Mouse (Mus musculus) hindbrain, embryonic 13.5 days (tissue): ENCODE measurements at regions not wholly inside any gene's neighbourhood (a gene's known extent, or its start where the extent isn't known, plus 50 kb on each side); places are given as distances from the start of the nearest gene placed in this dataset.

Experiments used
- ATAC-seq: fragments of 200-750 bp; cut with Nextera tagmentation; 2 replicates; pipeline ENCODE4 v1.8.0; 2017; ENCODE audit warnings: moderate TSS enrichment; ENCODE audit not compliant: low FRiP score
- H3K27ac ChIP-seq: fragments of 300-500 bp; sonication (generic); 2 replicates; pipeline ENCODE4 v1.5.1; 2015; ENCODE audit warnings: inconsistent platforms, mild to moderate bottlenecking, moderate library complexity
- H3K27me3 ChIP-seq: fragments of 300-500 bp; sonication (generic); 2 replicates; pipeline ENCODE4 v1.6.1; 2015; ENCODE audit warnings: mild to moderate bottlenecking, inconsistent platforms
- H3K36me3 ChIP-seq: fragments of 300-500 bp; sonication (generic); 2 replicates; pipeline ENCODE4 v1.6.1; 2015; ENCODE audit warnings: mild to moderate bottlenecking, inconsistent platforms
- H3K4me1 ChIP-seq: fragments of 300-500 bp; sonication (generic); replicated peaks from 2 replicates; pipeline ENCODE4 v1.6.1; 2015; ENCODE audit warnings: inconsistent platforms
- H3K4me2 ChIP-seq: fragments of 300-500 bp; sonication (generic); 2 replicates; pipeline ENCODE4 v1.6.1; 2015; ENCODE audit warnings: inconsistent platforms, mild to moderate bottlenecking, moderate library complexity
- H3K4me3 ChIP-seq: fragments of 300-500 bp; sonication (generic); 2 replicates; pipeline ENCODE4 v1.5.1; 2015; ENCODE audit warnings: mild to moderate bottlenecking, inconsistent platforms
- H3K9ac ChIP-seq: fragments of 300-500 bp; sonication (generic); 2 replicates; pipeline ENCODE4 v1.6.1; 2015; ENCODE audit warnings: mild to moderate bottlenecking, inconsistent platforms
- H3K9me3 ChIP-seq: fragments of 300-500 bp; sonication (generic); 2 replicates; pipeline ENCODE4 v1.6.1; 2016; ENCODE audit warnings: inconsistent platforms
- whole genome bisulfite sequencing: fragments of 180-500 bp; shearing (Covaris S2); methylation state at CpG from one replicate; pipeline ENCODE4 v1.1.7; 2015; 5-methylcytosine and 5-hydroxymethylcytosine counted together

GRCm38 (mm10) chr9:34234734-34235133 is 251.0 kb upstream of the Kirrel3 start:
- no peak for ATAC-seq
- no peak overlapping the region for H3K9ac ChIP-seq
- no peaks in the 10 kb centered on the region for H3K36me3 ChIP-seq
- no peak overlapping the region for H3K27ac ChIP-seq
- no peaks in the 10 kb centered on the region for H3K9me3 ChIP-seq
- H3K4me2 ChIP-seq = no peak overlapping the region
- H3K4me1 ChIP-seq = no peaks in the 10 kb centered on the region
- H3K27me3 ChIP-seq = no peaks in the 10 kb centered on the region
- H3K4me3 ChIP-seq = no peak overlapping the region

DNA sequence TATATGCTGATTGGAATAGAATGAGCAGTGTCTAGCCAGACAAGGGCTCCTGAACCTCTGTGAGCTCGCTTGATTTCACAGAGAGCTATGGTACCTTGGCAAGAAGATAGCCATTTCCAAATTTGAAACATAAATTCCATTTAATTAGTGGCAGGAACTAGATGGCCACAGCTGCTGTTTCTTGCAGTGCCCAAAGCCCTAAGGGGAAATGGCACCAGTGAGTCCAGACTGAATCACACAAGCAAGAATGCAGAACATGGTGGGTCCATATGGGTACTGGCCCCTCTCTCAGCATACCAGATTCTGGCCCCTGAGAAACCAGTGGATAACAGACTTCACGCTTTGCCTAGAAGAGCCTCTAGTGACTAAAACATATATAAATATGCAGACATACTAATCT is 246.2 kb upstream of the Kirrel3 start:
- WGBS = 90% methylated on average over 2 of the region's 2 CpGs

GRCm38 (mm10) chr9:34243674-34244073 is 242.0 kb upstream of the Kirrel3 start:
- Histone ChIP-seq H3K4me2 (no peak overlapping the region), H3K4me3 (no peak overlapping the region), H3K9ac (no peak overlapping the region), H3K27me3 (no peaks in the 10 kb centered on the region), H3K4me1 (no peaks in the 10 kb centered on the region), H3K27ac (no peak overlapping the region), H3K9me3 (no peaks in the 10 kb centered on the region), H3K36me3 (no peaks in the 10 kb centered on the region)
- WGBS = 85% methylated on average over 2 of the region's 2 CpGs
- no peak for ATAC-seq

More for the DNA sequence above, 246.2 kb upstream of the Kirrel3 start:
- ATAC-seq = no peak
- no peak overlapping the region for H3K9ac ChIP-seq
- no peaks in the 10 kb centered on the region for H3K9me3 ChIP-seq
- no peaks in the 10 kb centered on the region for H3K27me3 ChIP-seq
- H3K27ac ChIP-seq = no peak overlapping the region
- no peak overlapping the region for H3K4me3 ChIP-seq
- no peaks in the 10 kb centered on the region for H3K4me1 ChIP-seq
- no peaks in the 10 kb centered on the region for H3K36me3 ChIP-seq
- no peak overlapping the region for H3K4me2 ChIP-seq

DNA sequence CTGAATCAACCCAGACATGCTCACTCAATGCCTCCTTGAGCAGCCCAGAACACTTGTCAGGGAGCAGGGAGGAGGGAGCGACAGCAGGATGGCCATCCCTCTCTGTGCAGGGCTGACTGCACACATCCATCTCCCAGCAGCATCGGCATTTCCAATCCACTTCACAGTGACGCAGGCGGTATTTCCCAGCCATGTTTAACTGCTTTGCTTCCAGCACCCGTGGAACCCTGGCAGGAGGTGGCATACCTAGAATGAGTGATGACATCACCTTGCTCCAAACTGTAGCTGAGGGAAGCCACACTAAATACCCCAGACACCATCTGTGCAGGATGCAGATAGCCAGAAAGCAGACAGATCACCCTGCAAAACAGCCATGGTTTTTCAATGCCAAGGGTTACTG is 241.1 kb upstream of the Kirrel3 start:
- 72% methylated on average over 5 of the region's 5 CpGs for WGBS
- Histone ChIP-seq H3K4me1 (no peaks in the 10 kb centered on the region), H3K36me3 (no peaks in the 10 kb centered on the region), H3K4me3 (no peak overlapping the region), H3K27me3 (no peaks in the 10 kb centered on the region), H3K4me2 (no peak overlapping the region), H3K9ac (no peak overlapping the region), H3K9me3 (no peaks in the 10 kb centered on the region), H3K27ac (no peak overlapping the region)
- no peak for ATAC-seq

DNA sequence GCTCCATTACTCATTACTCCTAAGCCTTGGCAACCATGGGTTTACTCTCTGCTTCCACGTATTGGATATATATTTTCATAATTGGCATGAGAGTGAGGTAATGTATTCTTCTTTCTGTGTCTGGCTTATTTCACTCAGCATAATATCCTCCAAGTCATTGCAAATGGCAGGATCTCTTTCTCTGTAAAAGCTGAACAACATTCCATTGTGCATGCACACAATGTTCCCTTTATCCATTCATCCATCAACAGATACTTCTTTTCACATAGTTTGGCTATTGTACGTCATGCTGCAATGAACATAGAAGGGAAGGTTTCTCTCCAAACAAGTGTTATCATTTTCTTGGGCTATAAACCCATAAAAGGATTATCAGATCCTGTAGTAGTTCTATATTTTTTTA is 232.9 kb upstream of the Kirrel3 start:
- no peaks in the 10 kb centered on the region for H3K27me3 ChIP-seq
- H3K4me2 ChIP-seq = no peak overlapping the region
- ATAC-seq = no peak
- H3K4me3 ChIP-seq = no peak overlapping the region
- 46% methylated on average over 2 of the region's 2 CpGs for WGBS
- H3K27ac ChIP-seq = no peak overlapping the region
- H3K4me1 ChIP-seq = no peaks in the 10 kb centered on the region
- no peaks in the 10 kb centered on the region for H3K36me3 ChIP-seq
- H3K9me3 ChIP-seq = no peaks in the 10 kb centered on the region
- H3K9ac ChIP-seq = no peak overlapping the region

DNA sequence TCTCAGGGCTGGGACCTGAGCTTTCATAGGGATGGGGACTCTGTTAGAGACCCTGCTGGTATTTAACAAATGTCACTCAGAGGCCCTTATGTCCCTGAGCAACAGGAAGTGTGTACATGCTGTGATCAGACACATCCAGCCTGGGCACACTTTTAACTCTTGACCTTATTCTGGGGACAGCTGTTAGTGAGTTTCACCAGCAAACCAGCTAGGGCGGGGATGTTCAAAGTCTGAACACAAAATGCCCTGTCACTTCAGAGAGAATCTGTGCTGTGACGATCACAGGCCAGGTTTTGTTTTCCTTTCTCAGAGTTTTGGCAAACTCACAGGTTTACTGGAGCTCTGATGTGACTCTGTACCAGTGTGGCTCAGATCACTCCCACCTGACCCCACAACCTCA is 227.2 kb upstream of the Kirrel3 start:
- H3K4me1 ChIP-seq = no peaks in the 10 kb centered on the region
- H3K9ac ChIP-seq = no peak overlapping the region
- H3K27me3 ChIP-seq = no peaks in the 10 kb centered on the region
- H3K4me2 ChIP-seq = no peak overlapping the region
- no peak overlapping the region for H3K27ac ChIP-seq
- H3K4me3 ChIP-seq = no peak overlapping the region
- H3K9me3 ChIP-seq = no peaks in the 10 kb centered on the region
- ATAC-seq = no peak
- no peaks in the 10 kb centered on the region for H3K36me3 ChIP-seq
- 71% methylated on average over 2 of the region's 2 CpGs for WGBS

- ATAC-seq = no peak
- Histone ChIP-seq H3K27me3 (no peaks in the 10 kb centered on the region), H3K36me3 (no peaks in the 10 kb centered on the region), H3K4me2 (no peak overlapping the region), H3K4me1 (peaks cover 9% of the 10 kb centered on the region; the same call in 1 of the 2 replicates), H3K9me3 (no peaks in the 10 kb centered on the region), H3K27ac (no peak overlapping the region), H3K4me3 (no peak overlapping the region), H3K9ac (no peak overlapping the region)
- 74% methylated on average over 5 of the region's 5 CpGs for WGBS
Measured at GRCm38 (mm10) chr9:34278068-34278467, 207.6 kb upstream of the Kirrel3 start.

GRCm38 (mm10) chr9:34279386-34279785 is 206.3 kb upstream of the Kirrel3 start:
- 83% methylated on average over 2 of the region's 2 CpGs for WGBS
- H3K27me3 ChIP-seq = no peaks in the 10 kb centered on the region
- no peak overlapping the region for H3K4me3 ChIP-seq
- no peak for ATAC-seq
- H3K9me3 ChIP-seq = no peaks in the 10 kb centered on the region
- no peak overlapping the region for H3K4me2 ChIP-seq
- peaks cover 9% of the 10 kb centered on the region; the same call in 1 of the 2 replicates for H3K4me1 ChIP-seq
- no peak overlapping the region for H3K9ac ChIP-seq
- H3K36me3 ChIP-seq = no peaks in the 10 kb centered on the region
- H3K27ac ChIP-seq = no peak overlapping the region

- WGBS = 43% methylated on average over 2 of the region's 2 CpGs
- Histone ChIP-seq H3K9me3 (no peaks in the 10 kb centered on the region), H3K4me1 (peaks cover 9% of the 10 kb centered on the region; the same call in 1 of the 2 replicates), H3K27me3 (no peaks in the 10 kb centered on the region), H3K4me2 (no peak overlapping the region), H3K9ac (no peak overlapping the region), H3K27ac (no peak overlapping the region), H3K4me3 (no peak overlapping the region), H3K36me3 (no peaks in the 10 kb centered on the region)
- no peak for ATAC-seq
Measured at GRCm38 (mm10) chr9:34279906-34280305, 205.8 kb upstream of the Kirrel3 start.

GRCm38 (mm10) chr9:34280311-34281208 is 205.1 kb upstream of the Kirrel3 start:
- no peak for ATAC-seq
- H3K9ac ChIP-seq = no peak overlapping the region
- H3K36me3 ChIP-seq = no peaks in the 10 kb centered on the region
- no peaks in the 10 kb centered on the region for H3K9me3 ChIP-seq
- H3K27ac ChIP-seq = no peak overlapping the region
- H3K4me1 ChIP-seq = peaks cover 9% of the 10 kb centered on the region; the same call in 1 of the 2 replicates
- 78% methylated on average over 11 of the region's 11 CpGs for WGBS
- no peak overlapping the region for H3K4me2 ChIP-seq
- H3K4me3 ChIP-seq = no peak overlapping the region
- no peaks in the 10 kb centered on the region for H3K27me3 ChIP-seq

GRCm38 (mm10) chr9:34323571-34323970 is 162.1 kb upstream of the Kirrel3 start:
- H3K27ac ChIP-seq = no peak overlapping the region
- 73% methylated on average over 1 of the region's 1 CpGs for WGBS
- no peak overlapping the region for H3K4me2 ChIP-seq
- no peak overlapping the region for H3K9ac ChIP-seq
- no peaks in the 10 kb centered on the region for H3K36me3 ChIP-seq
- no peak overlapping the region for H3K4me3 ChIP-seq
- H3K27me3 ChIP-seq = no peaks in the 10 kb centered on the region
- ATAC-seq = no peak
- H3K9me3 ChIP-seq = no peaks in the 10 kb centered on the region
- no peaks in the 10 kb centered on the region for H3K4me1 ChIP-seq

DNA sequence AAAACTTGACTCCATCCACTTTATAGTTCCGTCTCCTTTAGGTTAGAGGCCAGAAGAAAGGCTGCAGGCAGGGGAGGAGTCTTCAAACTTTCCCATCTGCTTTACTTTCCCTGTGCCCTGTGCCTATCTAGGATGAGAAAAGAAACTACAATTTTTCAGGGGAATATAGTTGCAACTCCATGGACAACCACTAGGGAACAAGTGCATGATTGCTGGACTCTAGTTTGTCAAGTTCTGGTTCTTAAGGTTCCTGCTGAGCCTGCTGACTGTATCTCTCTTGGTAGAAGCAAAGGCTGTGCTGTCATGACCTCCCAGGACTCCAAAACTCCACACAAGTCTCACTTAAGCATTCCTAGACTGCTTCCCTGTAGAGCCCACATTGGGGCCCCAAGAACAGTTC is 157.0 kb upstream of the Kirrel3 start:
- Histone ChIP-seq H3K27ac (no peak overlapping the region), H3K27me3 (no peaks in the 10 kb centered on the region), H3K9me3 (no peaks in the 10 kb centered on the region), H3K4me2 (no peak overlapping the region), H3K4me3 (no peak overlapping the region), H3K36me3 (no peaks in the 10 kb centered on the region), H3K4me1 (no peaks in the 10 kb centered on the region), H3K9ac (no peak overlapping the region)
- no peak for ATAC-seq
- WGBS = 85% methylated on average over 1 of the region's 1 CpGs

- Histone ChIP-seq H3K4me1 (peaks cover 7% of the 10 kb centered on the region), H3K27ac (no peak overlapping the region), H3K36me3 (no peaks in the 10 kb centered on the region), H3K27me3 (no peaks in the 10 kb centered on the region), H3K9ac (no peak overlapping the region), H3K4me3 (no peak overlapping the region), H3K9me3 (no peaks in the 10 kb centered on the region), H3K4me2 (no peak overlapping the region)
- no peak for ATAC-seq
Measured at GRCm38 (mm10) chr9:34334112-34334511, 151.6 kb upstream of the Kirrel3 start.
